ENCODE assay signal across 19 mouse cellular contexts in genomic region chr8:59232799-59233198, GRCm38 (mm10).
DNase-seq lines count a peak whose midpoint lies in the region; ATAC-seq and TF ChIP-seq lines count a peak whose summit lies in the region.
"Had no signal": no experiment of that assay in that cellular context is flagged by ENCODE, and none has a peak within 500 bp of the region (broad histone marks: within the 10 kb centered on the region; RNA-seq: fewer than 3 reads in every experiment).

No protein-coding gene starts in this region.

- H3K4me2 ChIP-seq in kidney, embryonic 14.5 days (replicated peaks; ENCODE audit: low read depth, low read length) = no peak overlapping the region
- no peak overlapping the region for H3K4me2 ChIP-seq in kidney, embryonic 16.5 days (replicated peaks; ENCODE audit: low read depth, low read length)
- H3K4me2 ChIP-seq in embryonic facial prominence, embryonic 14.5 days (ENCODE audit: low read depth, low read length) = no peak overlapping the region
- H3K4me2 ChIP-seq in forebrain, postnatal 0 days (ENCODE audit: low read depth) = no peak overlapping the region
- H3K4me2 ChIP-seq: embryonic facial prominence, embryonic 13.5 days; forebrain, embryonic 13.5 days; forebrain, embryonic 15.5 days had no signal

- 59% methylated on average over 2 of the region's 2 CpGs for WGBS in kidney, embryonic 14.5 days
- WGBS in kidney, embryonic 16.5 days = 47% methylated on average over 2 of the region's 2 CpGs
- 58% methylated on average over 2 of the region's 2 CpGs for WGBS in embryonic facial prominence, embryonic 14.5 days
- 83% methylated on average over 2 of the region's 2 CpGs for WGBS in forebrain, postnatal 0 days

- H3K27ac ChIP-seq in kidney, embryonic 14.5 days (ENCODE audit: low read depth, low read length) = no peak overlapping the region
- H3K27ac ChIP-seq in kidney, embryonic 16.5 days (ENCODE audit: low read length) = no peak overlapping the region
- H3K27ac ChIP-seq in embryonic facial prominence, embryonic 14.5 days (replicated peaks; ENCODE audit: low read depth, low read length) = no peak overlapping the region
- H3K27ac ChIP-seq in forebrain, postnatal 0 days (ENCODE audit: low read depth, low read length) = no peak overlapping the region
- H3K27ac ChIP-seq: embryonic facial prominence, embryonic 13.5 days; forebrain, embryonic 13.5 days; forebrain, embryonic 15.5 days had no signal

- H3K4me1 ChIP-seq in kidney, embryonic 14.5 days (ENCODE audit: control insufficient read depth, insufficient read depth, low read length) = no peaks in the 10 kb centered on the region
- H3K4me1 ChIP-seq in kidney, embryonic 16.5 days (ENCODE audit: insufficient read depth, low read length) = no peaks in the 10 kb centered on the region
- H3K4me1 ChIP-seq in embryonic facial prominence, embryonic 14.5 days (ENCODE audit: control insufficient read depth, insufficient read depth, low read length) = no peaks in the 10 kb centered on the region
- H3K4me1 ChIP-seq in forebrain, postnatal 0 days (ENCODE audit: insufficient read depth) = no peaks in the 10 kb centered on the region
- H3K4me1 ChIP-seq: embryonic facial prominence, embryonic 13.5 days; forebrain, embryonic 13.5 days; forebrain, embryonic 15.5 days had no signal

- H3K27me3 ChIP-seq in kidney, embryonic 14.5 days (ENCODE audit: control insufficient read depth, insufficient read depth, low read length) = no peaks in the 10 kb centered on the region
- H3K27me3 ChIP-seq in kidney, embryonic 16.5 days (ENCODE audit: insufficient read depth, low read length) = no peaks in the 10 kb centered on the region
- H3K27me3 ChIP-seq in embryonic facial prominence, embryonic 14.5 days (replicated peaks; ENCODE audit: control insufficient read depth, insufficient read depth, low read length) = no peaks in the 10 kb centered on the region
- no peaks in the 10 kb centered on the region for H3K27me3 ChIP-seq in forebrain, postnatal 0 days (ENCODE audit: insufficient read depth, low read length)
- H3K27me3 ChIP-seq: embryonic facial prominence, embryonic 13.5 days; forebrain, embryonic 13.5 days; forebrain, embryonic 15.5 days had no signal

- 0 out of 2 replicates have a peak, but pooled peaks have one; percentile 60 for ATAC-seq in kidney, embryonic 14.5 days (ENCODE audit: low FRiP score, low TSS enrichment)
- ATAC-seq in kidney, embryonic 16.5 days (ENCODE audit: low FRiP score, low TSS enrichment) = peak; percentile 63; the same call in 1 of the 2 replicates
- ATAC-seq in embryonic facial prominence, embryonic 14.5 days (ENCODE audit: low read depth) = no peak
- ATAC-seq in forebrain, postnatal 0 days = no peak
- ATAC-seq: forebrain, embryonic 13.5 days; forebrain, embryonic 15.5 days had no signal

- no peak for TF ChIP-seq CTCF in forebrain, postnatal 0 days (IDR thresholded peaks at IDR 0.05; ENCODE audit: low read depth)

- no peak for DNase-seq in kidney, adult 11 months
- no peak for DNase-seq in kidney, postnatal 25 days
- DNase-seq in embryonic facial prominence, embryonic 14.5 days (ENCODE audit: low spot score) = peak; percentile 21
- DNase-seq in forebrain, postnatal 0 days = no peak
- DNase-seq: adrenal gland, adult 2 months; adrenal gland, postnatal 10 days; adrenal gland, postnatal 25 days; cerebellum, adult 11 months; cerebellum, adult 18-20 months; cerebellum, adult 8-10 months; cerebellum, adult 9-11 months; cerebellum, postnatal 14 days; cerebellum, postnatal 36 days; embryo, embryonic 11 days had no signal

- no peak overlapping the region for H3K9ac ChIP-seq in kidney, embryonic 14.5 days (ENCODE audit: low read depth, low read length)
- no peak overlapping the region for H3K9ac ChIP-seq in kidney, embryonic 16.5 days (replicated peaks; ENCODE audit: low read length)
- H3K9ac ChIP-seq in embryonic facial prominence, embryonic 14.5 days (ENCODE audit: low read depth, low read length) = no peak overlapping the region
- no peak overlapping the region for H3K9ac ChIP-seq in forebrain, postnatal 0 days
- H3K9ac ChIP-seq: embryonic facial prominence, embryonic 13.5 days; forebrain, embryonic 13.5 days; forebrain, embryonic 15.5 days had no signal

- H3K4me3 ChIP-seq in kidney, embryonic 14.5 days (ENCODE audit: low read length) = no peak overlapping the region
- H3K4me3 ChIP-seq in kidney, embryonic 16.5 days (ENCODE audit: low read length) = no peak overlapping the region
- no peak overlapping the region for H3K4me3 ChIP-seq in embryonic facial prominence, embryonic 14.5 days (ENCODE audit: low read depth, low read length)
- H3K4me3 ChIP-seq in forebrain, postnatal 0 days (ENCODE audit: low read depth, low read length) = no peak overlapping the region
- H3K4me3 ChIP-seq: embryonic facial prominence, embryonic 13.5 days; forebrain, embryonic 13.5 days; forebrain, embryonic 15.5 days had no signal

- H3K9me3 ChIP-seq in kidney, embryonic 14.5 days (ENCODE audit: control insufficient read depth, low read length) = no peaks in the 10 kb centered on the region
- no peaks in the 10 kb centered on the region for H3K9me3 ChIP-seq in kidney, embryonic 16.5 days (ENCODE audit: low read length)
- no peaks in the 10 kb centered on the region for H3K9me3 ChIP-seq in embryonic facial prominence, embryonic 14.5 days (ENCODE audit: control insufficient read depth, low read length)
- no peaks in the 10 kb centered on the region for H3K9me3 ChIP-seq in forebrain, postnatal 0 days (ENCODE audit: low read length)
- H3K9me3 ChIP-seq: embryonic facial prominence, embryonic 13.5 days; forebrain, embryonic 13.5 days; forebrain, embryonic 15.5 days had no signal

- H3K36me3 ChIP-seq in kidney, embryonic 14.5 days (ENCODE audit: control insufficient read depth, insufficient read depth, low read length) = no peaks in the 10 kb centered on the region
- no peaks in the 10 kb centered on the region for H3K36me3 ChIP-seq in kidney, embryonic 16.5 days (ENCODE audit: insufficient read depth, low read length)
- H3K36me3 ChIP-seq in embryonic facial prominence, embryonic 14.5 days (ENCODE audit: control insufficient read depth, insufficient read depth, low read length) = no peaks in the 10 kb centered on the region
- no peaks in the 10 kb centered on the region for H3K36me3 ChIP-seq in forebrain, postnatal 0 days (ENCODE audit: insufficient read depth)
- H3K36me3 ChIP-seq: embryonic facial prominence, embryonic 13.5 days; forebrain, embryonic 15.5 days had no signal

Comparison
In these comparisons a context has a peak if more than half of its experiments do, and no peak if none do; other contexts are left out.
1. ATAC-seq: peak in kidney, embryonic 14.5 days (single experiment) and kidney, embryonic 16.5 days (single experiment); none in embryonic facial prominence, embryonic 14.5 days (single experiment) and forebrain, postnatal 0 days (single experiment).